9 mouse cellular contexts compared by ENCODE assay signal in the genomic region with DNA sequence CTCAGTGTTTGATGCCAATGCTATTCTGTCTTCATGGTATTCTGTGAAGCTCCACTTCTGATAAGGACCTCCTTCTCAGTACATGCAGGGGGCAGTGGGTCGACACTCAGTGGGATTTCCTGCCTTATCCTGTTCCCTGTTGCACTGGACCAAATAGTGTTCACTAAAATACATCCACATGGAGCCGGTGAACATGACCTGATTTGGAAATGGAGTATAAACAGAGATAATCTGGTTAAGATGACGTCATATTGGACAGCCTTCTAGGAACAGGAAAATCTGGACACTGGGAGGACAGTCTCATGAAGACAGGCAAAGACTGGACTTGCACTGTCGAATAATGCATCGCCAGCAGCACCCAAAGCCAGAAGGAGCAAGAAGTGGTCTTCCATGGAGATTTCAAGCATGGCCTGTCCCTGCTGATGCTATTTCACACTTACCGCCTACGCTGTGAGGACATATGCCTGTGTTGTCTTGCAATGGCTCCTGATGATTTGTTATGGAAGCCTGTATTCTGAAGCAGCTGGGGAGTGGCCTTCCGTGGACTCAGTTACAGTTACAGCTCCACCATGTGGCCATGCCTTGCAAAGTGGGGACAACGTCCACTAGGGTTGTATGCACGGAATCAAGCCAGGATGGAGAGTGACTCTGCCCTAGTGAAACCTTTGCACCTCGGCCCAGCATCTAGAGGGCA. TPM values are rescaled to one million over a fixed set of nuclear protein-coding genes. Genes with fewer than 3 reads are reported as not detected.
DNase-seq lines count a peak whose midpoint lies in the region; ATAC-seq lines count a peak whose summit lies in the region.
"Had no signal": no experiment of that assay in that cellular context is flagged by ENCODE, and none has a peak within 500 bp of the region (broad histone marks: within the 10 kb centered on the region; RNA-seq: fewer than 3 reads in every experiment).

No protein-coding gene starts in this region.

- H3K9ac ChIP-seq in kidney, embryonic 15.5 days = no peak overlapping the region
- H3K9ac ChIP-seq in liver, embryonic 16.5 days (ENCODE audit: low read depth, low read length) = no peak overlapping the region
- H3K9ac ChIP-seq: heart, embryonic 13.5 days had no signal

- WGBS in kidney, embryonic 15.5 days = 64% methylated on average over 11 of the region's 11 CpGs
- 61% methylated on average over 11 of the region's 11 CpGs for WGBS in liver, embryonic 16.5 days (ENCODE audit: insufficient replicate concordance)

- H3K4me2 ChIP-seq in kidney, embryonic 15.5 days = no peak overlapping the region
- H3K4me2 ChIP-seq in liver, embryonic 16.5 days (ENCODE audit: low read depth, low read length) = no peak overlapping the region
- H3K4me2 ChIP-seq: heart, embryonic 13.5 days had no signal

- no peaks in the 10 kb centered on the region for H3K4me1 ChIP-seq in kidney, embryonic 15.5 days
- H3K4me1 ChIP-seq in liver, embryonic 16.5 days (ENCODE audit: control insufficient read depth, low read depth, low read length) = no peaks in the 10 kb centered on the region

- H3K27ac ChIP-seq in kidney, embryonic 15.5 days = no peak overlapping the region
- no peak overlapping the region for H3K27ac ChIP-seq in liver, embryonic 16.5 days (ENCODE audit: low read length)
- H3K27ac ChIP-seq: heart, embryonic 13.5 days had no signal

- no peak for DNase-seq in frontal cortex, postnatal 14 days (ENCODE audit: low spot score in 2 of 2)
- DNase-seq in MN1 (ENCODE audit: low spot score) = peak; percentile 78
- peak; percentile 27 for DNase-seq in cerebellum, adult 9-11 months
- peak; percentile 44 to 60 for DNase-seq in heart, adult 9 months (ENCODE audit: low spot score in 2 of 2)
- peak; percentile 54 for DNase-seq in retina, embryonic 14.5 days (ENCODE audit: low spot score)

- ATAC-seq in frontal cortex, adult (ENCODE audit: low TSS enrichment) = peak; percentile 78
- peak; percentile 46; the same call in 1 of the 2 replicates for ATAC-seq in kidney, embryonic 15.5 days (replicated peaks; ENCODE audit: low FRiP score)
- peak; percentile 58 for ATAC-seq in liver, embryonic 16.5 days (ENCODE audit: low read depth)

- no peaks in the 10 kb centered on the region for H3K27me3 ChIP-seq in kidney, embryonic 15.5 days
- no peaks in the 10 kb centered on the region for H3K27me3 ChIP-seq in liver, embryonic 16.5 days (ENCODE audit: control insufficient read depth, insufficient read depth, low read depth, low read length)
- H3K27me3 ChIP-seq: heart, embryonic 13.5 days had no signal

- H3K36me3 ChIP-seq in kidney, embryonic 15.5 days = peaks cover 51% of the 10 kb centered on the region
- peaks cover 44% of the 10 kb centered on the region for H3K36me3 ChIP-seq in liver, embryonic 16.5 days (ENCODE audit: control insufficient read depth, insufficient read depth)

- H3K4me3 ChIP-seq in kidney, embryonic 15.5 days (replicated peaks) = no peak overlapping the region
- no peak overlapping the region for H3K4me3 ChIP-seq in liver, embryonic 16.5 days (ENCODE audit: low read depth, low read length)
- H3K4me3 ChIP-seq: heart, embryonic 13.5 days had no signal

- no peaks in the 10 kb centered on the region for H3K9me3 ChIP-seq in kidney, embryonic 15.5 days (replicated peaks)
- no peaks in the 10 kb centered on the region for H3K9me3 ChIP-seq in liver, embryonic 16.5 days (replicated peaks; ENCODE audit: control insufficient read depth, low read length)
- H3K9me3 ChIP-seq: heart, embryonic 13.5 days had no signal

RNA-seq across cellular contexts. Expression of gene Herpud1, which starts 10.9 kb away (rescaled TPM):
- polyA plus RNA-seq in kidney, embryonic 15.5 days (2015; fragmentation: Nextera tagmentation; extraction: Ambion mirVana) = 66.7 and 70.0 TPM in 2 replicates
- 197 and 219 TPM in 2 replicates for polyA plus RNA-seq in liver, embryonic 16.5 days (2015; fragmentation: Nextera tagmentation; extraction: Ambion mirVana)

RNA-seq across cellular contexts. Expression of gene Nlrc5, which starts 37.0 kb away (rescaled TPM):
- polyA plus RNA-seq in kidney, embryonic 15.5 days (2015; fragmentation: Nextera tagmentation; extraction: Ambion mirVana) = 0.22 and 0.27 TPM in 2 replicates
- polyA plus RNA-seq in liver, embryonic 16.5 days (2015; fragmentation: Nextera tagmentation; extraction: Ambion mirVana) = 0.19 and 0.47 TPM in 2 replicates

Comparison
In these comparisons a context has a peak if more than half of its experiments do, and no peak if none do; other contexts are left out.
1. DNase-seq: peak in MN1 (single experiment), cerebellum, adult 9-11 months (single experiment), heart, adult 9 months (2 of 2) and retina, embryonic 14.5 days (single experiment); none in frontal cortex, postnatal 14 days (0 of 2).
2. Peak in every context shown above with its lines, with median percentiles within 50 percentile points of each other: ATAC-seq.